Mouse (Mus musculus) hindbrain, embryonic 13.5 days (tissue): ENCODE data around the gene Ptpn13. TPM values are rescaled to one million over a fixed set of nuclear protein-coding genes. Genes with fewer than 3 reads are reported as not detected.

Experiments
- ATAC-seq: fragments of 200-750 bp; cut with Nextera tagmentation; 2 replicates; pipeline ENCODE4 v1.8.0; 2017; ENCODE audit warnings: moderate TSS enrichment; ENCODE audit not compliant: low FRiP score
- H3K27ac ChIP-seq: fragments of 300-500 bp; sonication (generic); 2 replicates; pipeline ENCODE4 v1.5.1; 2015; ENCODE audit warnings: inconsistent platforms, mild to moderate bottlenecking, moderate library complexity
- H3K27me3 ChIP-seq: fragments of 300-500 bp; sonication (generic); 2 replicates; pipeline ENCODE4 v1.6.1; 2015; ENCODE audit warnings: mild to moderate bottlenecking, inconsistent platforms
- H3K36me3 ChIP-seq: fragments of 300-500 bp; sonication (generic); 2 replicates; pipeline ENCODE4 v1.6.1; 2015; ENCODE audit warnings: mild to moderate bottlenecking, inconsistent platforms
- H3K4me1 ChIP-seq: fragments of 300-500 bp; sonication (generic); replicated peaks from 2 replicates; pipeline ENCODE4 v1.6.1; 2015; ENCODE audit warnings: inconsistent platforms
- H3K4me2 ChIP-seq: fragments of 300-500 bp; sonication (generic); 2 replicates; pipeline ENCODE4 v1.6.1; 2015; ENCODE audit warnings: inconsistent platforms, mild to moderate bottlenecking, moderate library complexity
- H3K4me3 ChIP-seq: fragments of 300-500 bp; sonication (generic); 2 replicates; pipeline ENCODE4 v1.5.1; 2015; ENCODE audit warnings: mild to moderate bottlenecking, inconsistent platforms
- H3K9ac ChIP-seq: fragments of 300-500 bp; sonication (generic); 2 replicates; pipeline ENCODE4 v1.6.1; 2015; ENCODE audit warnings: mild to moderate bottlenecking, inconsistent platforms
- H3K9me3 ChIP-seq: fragments of 300-500 bp; sonication (generic); 2 replicates; pipeline ENCODE4 v1.6.1; 2016; ENCODE audit warnings: inconsistent platforms
- WGBS: fragments of 180-500 bp; shearing (Covaris S2); methylation state at CpG from one replicate; pipeline ENCODE4 v1.1.7; 2015; 5-methylcytosine and 5-hydroxymethylcytosine counted together
- polyA plus RNA-seq: library from polyadenylated mRNA; unstranded; fragments of >200 nt; fragmentation: Nextera tagmentation; extraction: Ambion mirVana; gene quantifications from 2 replicates; pipeline ENCODE4 v1.2.1, GENCODE M21; 2015

Ptpn13 gene
- polyA plus RNA-seq, 1 experiment from 2014 or later: 7.5 TPM

GRCm38 (mm10) chr5:103425363-103426031 is 505 bp downstream of the Ptpn13 start:
- Histone ChIP-seq H3K4me1 (peaks cover 35% of the 10 kb centered on the region), H3K27ac (peak overlapping the region; percentile 86), H3K9me3 (no peaks in the 10 kb centered on the region), H3K4me2 (peak overlapping the region; percentile 94), H3K27me3 (no peaks in the 10 kb centered on the region), H3K36me3 (no peaks in the 10 kb centered on the region), H3K4me3 (peak overlapping the region; percentile 85), H3K9ac (peak overlapping the region; percentile 84)
- WGBS: under 1% methylated on average over 58 of the region's 67 CpGs
- peak; percentile 18; the same call in 1 of the 2 replicates for ATAC-seq

GRCm38 (mm10) chr5:103426250-103426649 is 1.3 kb downstream of the Ptpn13 start:
- WGBS: 16% methylated on average over 9 of the region's 9 CpGs
- no peaks in the 10 kb centered on the region for H3K36me3 ChIP-seq

GRCm38 (mm10) chr5:103430986-103431385 is 6.0 kb downstream of the Ptpn13 start:
- no peaks in the 10 kb centered on the region for H3K9me3 ChIP-seq
- H3K4me2 ChIP-seq: no peak overlapping the region
- WGBS: 84% methylated on average over 3 of the region's 3 CpGs
- no peak for ATAC-seq
- no peak overlapping the region for H3K9ac ChIP-seq
- no peaks in the 10 kb centered on the region for H3K36me3 ChIP-seq
- peaks cover 18% of the 10 kb centered on the region for H3K4me1 ChIP-seq
- H3K27me3 ChIP-seq: no peaks in the 10 kb centered on the region
- H3K4me3 ChIP-seq: no peak overlapping the region
- H3K27ac ChIP-seq: no peak overlapping the region

More at GRCm38 (mm10) chr5:103426250-103426649, 1.3 kb downstream of the Ptpn13 start:
- Histone ChIP-seq H3K9ac (peak overlapping the region; percentile 84; the same call in 1 of the 2 replicates), H3K4me1 (peaks cover 34% of the 10 kb centered on the region), H3K27ac (no peak overlapping the region), H3K4me3 (peak overlapping the region; percentile 85), H3K27me3 (no peaks in the 10 kb centered on the region), H3K4me2 (peak overlapping the region; percentile 94), H3K9me3 (no peaks in the 10 kb centered on the region)
- no peak for ATAC-seq

GRCm38 (mm10) chr5:103431479-103431878 is 6.5 kb downstream of the Ptpn13 start:
- H3K4me1 ChIP-seq: peaks cover 18% of the 10 kb centered on the region
- H3K36me3 ChIP-seq: no peaks in the 10 kb centered on the region
- H3K4me3 ChIP-seq: no peak overlapping the region
- no peak overlapping the region for H3K4me2 ChIP-seq
- H3K9me3 ChIP-seq: no peaks in the 10 kb centered on the region
- H3K9ac ChIP-seq: no peak overlapping the region
- no peaks in the 10 kb centered on the region for H3K27me3 ChIP-seq
- no peak overlapping the region for H3K27ac ChIP-seq
- whole genome bisulfite sequencing: 79% methylated on average over 3 of the region's 3 CpGs
- ATAC-seq: no peak

GRCm38 (mm10) chr5:103436039-103436944 is 11.3 kb downstream of the Ptpn13 start:
- H3K27me3 ChIP-seq: no peaks in the 10 kb centered on the region
- WGBS: 15% methylated on average over 19 of the region's 19 CpGs
- no peak overlapping the region; the same call in 1 of the 2 replicates for H3K27ac ChIP-seq
- H3K9me3 ChIP-seq: no peaks in the 10 kb centered on the region
- ATAC-seq: no peak
- H3K4me3 ChIP-seq: peak overlapping the region; percentile 30
- H3K36me3 ChIP-seq: no peaks in the 10 kb centered on the region
- H3K4me2 ChIP-seq: peak overlapping the region; percentile 47
- peaks cover 11% of the 10 kb centered on the region for H3K4me1 ChIP-seq
- peak overlapping the region; percentile 60 for H3K9ac ChIP-seq

GRCm38 (mm10) chr5:103437714-103438113 is 12.7 kb downstream of the Ptpn13 start:
- Histone ChIP-seq H3K36me3 (no peaks in the 10 kb centered on the region), H3K9me3 (no peaks in the 10 kb centered on the region), H3K9ac (no peak overlapping the region), H3K4me2 (no peak overlapping the region), H3K27me3 (no peaks in the 10 kb centered on the region), H3K4me1 (peaks cover 19% of the 10 kb centered on the region), H3K27ac (no peak overlapping the region), H3K4me3 (no peak overlapping the region)
- WGBS: 72% methylated on average over 3 of the region's 3 CpGs
- ATAC-seq: no peak

GRCm38 (mm10) chr5:103439171-103439570 is 14.2 kb downstream of the Ptpn13 start:
- no peaks in the 10 kb centered on the region for H3K9me3 ChIP-seq
- H3K4me1 ChIP-seq: peaks cover 19% of the 10 kb centered on the region
- H3K4me3 ChIP-seq: no peak overlapping the region
- H3K4me2 ChIP-seq: no peak overlapping the region
- H3K9ac ChIP-seq: no peak overlapping the region
- no peaks in the 10 kb centered on the region for H3K36me3 ChIP-seq
- ATAC-seq: no peak
- no peak overlapping the region for H3K27ac ChIP-seq
- H3K27me3 ChIP-seq: no peaks in the 10 kb centered on the region
- WGBS: 88% methylated on average over 11 of the region's 11 CpGs

GRCm38 (mm10) chr5:103440418-103441276 is 15.7 kb downstream of the Ptpn13 start:
- peaks cover 19% of the 10 kb centered on the region for H3K4me1 ChIP-seq
- H3K9ac ChIP-seq: no peak overlapping the region
- 92% methylated on average over 11 of the region's 11 CpGs for WGBS
- H3K27me3 ChIP-seq: no peaks in the 10 kb centered on the region
- H3K36me3 ChIP-seq: no peaks in the 10 kb centered on the region
- no peaks in the 10 kb centered on the region for H3K9me3 ChIP-seq
- no peak overlapping the region for H3K4me2 ChIP-seq
- no peak overlapping the region for H3K27ac ChIP-seq
- no peak overlapping the region for H3K4me3 ChIP-seq
- ATAC-seq: no peak

- Histone ChIP-seq H3K36me3 (no peaks in the 10 kb centered on the region), H3K27ac (peak overlapping the region; percentile 48; the same call in 1 of the 2 replicates)
These were observed 16.7 kb downstream of the Ptpn13 start for GRCm38 (mm10) chr5:103441706-103442105.

GRCm38 (mm10) chr5:103442269-103442688 is 17.3 kb downstream of the Ptpn13 start:
- Histone ChIP-seq H3K4me1 (peaks cover 13% of the 10 kb centered on the region; the same call in 1 of the 2 replicates), H3K9me3 (no peaks in the 10 kb centered on the region), H3K9ac (no peak overlapping the region), H3K27ac (peak overlapping the region; percentile 48; the same call in 1 of the 2 replicates), H3K36me3 (no peaks in the 10 kb centered on the region), H3K4me3 (no peak overlapping the region), H3K4me2 (no peak overlapping the region), H3K27me3 (no peaks in the 10 kb centered on the region)
- ATAC-seq: no peak
- 44% methylated on average over 4 of the region's 4 CpGs for WGBS

More at GRCm38 (mm10) chr5:103441706-103442105, 16.7 kb downstream of the Ptpn13 start:
- peaks cover 9% of the 10 kb centered on the region for H3K4me1 ChIP-seq
- ATAC-seq: no peak
- no peaks in the 10 kb centered on the region for H3K9me3 ChIP-seq
- H3K4me3 ChIP-seq: no peak overlapping the region
- 18% methylated on average over 4 of the region's 4 CpGs for WGBS
- H3K4me2 ChIP-seq: no peak overlapping the region
- H3K27me3 ChIP-seq: no peaks in the 10 kb centered on the region
- no peak overlapping the region for H3K9ac ChIP-seq

GRCm38 (mm10) chr5:103442921-103443320 is 17.9 kb downstream of the Ptpn13 start:
- 85% methylated on average over 7 of the region's 7 CpGs for WGBS
- no peaks in the 10 kb centered on the region for H3K9me3 ChIP-seq
- H3K9ac ChIP-seq: no peak overlapping the region
- no peak overlapping the region for H3K4me3 ChIP-seq
- no peak for ATAC-seq
- H3K4me1 ChIP-seq: peaks cover 16% of the 10 kb centered on the region
- H3K36me3 ChIP-seq: no peaks in the 10 kb centered on the region
- no peak overlapping the region for H3K4me2 ChIP-seq
- H3K27ac ChIP-seq: no peak overlapping the region
- H3K27me3 ChIP-seq: no peaks in the 10 kb centered on the region
